Mouse (Mus musculus) forebrain, embryonic 10.5 days (tissue): Measurements from ENCODE around the gene Enpp7. TPM values are rescaled to one million over a fixed set of nuclear protein-coding genes. Genes with fewer than 3 reads are reported as not detected.
A peak's percentile ranks its signal among the peaks of the same experiment; 100 is the strongest.

Experiments used
- DNase-seq: peaks from one replicate; pipeline ENCODE4 v3.0.0-alpha.2; 2017; ENCODE audit warnings: low spot score; ENCODE audit errors: extremely low spot score
- H3K27ac ChIP-seq: fragments of 300-500 bp; sonication (generic); 2 replicates; pipeline ENCODE4 v1.5.1; 2016; ENCODE audit warnings: mild to moderate bottlenecking
- H3K27me3 ChIP-seq: fragments of 300-500 bp; sonication (generic); 2 replicates; pipeline ENCODE4 v1.6.1; 2016; ENCODE audit warnings: mild to moderate bottlenecking; ENCODE audit not compliant: poor library complexity, severe bottlenecking
- H3K36me3 ChIP-seq: fragments of 300-500 bp; sonication (generic); replicated peaks from 2 replicates; pipeline ENCODE4 v1.6.1; 2016; ENCODE audit warnings: mild to moderate bottlenecking, moderate library complexity
- H3K4me1 ChIP-seq: fragments of 300-500 bp; sonication (generic); 2 replicates; pipeline ENCODE4 v1.6.1; 2016
- H3K4me3 ChIP-seq: fragments of 300-500 bp; sonication (generic); 2 replicates; pipeline ENCODE4 v1.5.1; 2016; ENCODE audit warnings: mild to moderate bottlenecking, moderate library complexity
- H3K9me3 ChIP-seq: fragments of 300-500 bp; sonication (generic); 2 replicates; pipeline ENCODE4 v1.6.1; 2016; ENCODE audit warnings: mild to moderate bottlenecking, moderate library complexity
- WGBS: fragments of 180-500 bp; shearing (Covaris S2); methylation state at CpG from one replicate; pipeline ENCODE4 v1.1.7; 2016; 5-methylcytosine and 5-hydroxymethylcytosine counted together
- polyA plus RNA-seq: library from polyadenylated mRNA; unstranded; fragments of >200 nt; fragmentation: Nextera tagmentation; extraction: Ambion mirVana; gene quantifications from 2 replicates; pipeline ENCODE4 v1.2.1, GENCODE M21; 2016

Enpp7 gene
- polyA plus RNA-seq, 1 experiment from 2014 or later, result not detected

DNA sequence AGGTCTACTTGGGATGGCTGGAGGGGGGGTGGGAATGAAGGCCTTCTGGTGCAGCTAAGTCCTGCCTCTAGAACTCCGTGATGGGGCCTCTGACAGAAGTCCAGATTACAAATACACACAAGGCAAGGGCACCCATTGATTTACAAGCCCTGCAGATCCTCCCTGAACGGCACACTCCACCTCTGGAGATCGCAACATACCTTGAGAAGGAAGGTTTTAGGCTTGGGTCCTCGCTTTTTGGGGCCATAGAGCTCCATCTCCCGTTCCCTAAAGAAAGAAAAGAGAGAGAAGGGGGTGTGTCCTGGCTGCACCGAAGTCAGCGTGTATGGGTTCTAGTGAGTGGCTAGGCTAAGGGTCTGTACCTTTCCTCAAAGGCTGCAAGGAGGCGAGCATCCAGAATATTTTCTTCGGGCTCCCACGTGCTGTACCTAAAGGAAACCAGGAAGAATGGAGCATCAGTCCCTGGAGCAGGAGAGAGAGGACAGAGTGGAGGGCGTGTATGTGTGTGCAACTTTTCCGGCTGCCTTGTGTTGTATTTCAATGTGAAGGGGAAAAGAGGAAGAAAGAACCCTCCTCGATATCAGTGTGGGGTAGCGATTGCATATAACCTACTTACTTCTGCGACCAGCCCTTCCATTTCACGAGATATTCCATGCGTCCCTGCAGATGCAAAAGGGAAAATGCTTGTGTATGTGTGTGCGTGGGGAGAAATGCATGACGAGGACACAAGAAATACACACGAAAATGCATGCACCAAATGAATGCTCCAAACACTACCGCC lies 51.9 kb downstream of the Enpp7 start:
- H3K4me1 ChIP-seq, result peaks cover 99% of the 10 kb centered on the region
- peaks cover 92% of the 10 kb centered on the region for H3K27me3 ChIP-seq

GRCm38 (mm10) chr11:119040600-119041324 lies 52.8 kb downstream of the Enpp7 start, which contains the start of gene Cbx8:
Cbx8 (minus strand) TSS chr11:119040969.
- Histone ChIP-seq H3K36me3 (peaks cover 10% of the 10 kb centered on the region), H3K4me3 (peak within 1 kb of the TSS; percentile 70), H3K4me1 (peaks cover 97% of the 10 kb centered on the region), H3K27ac (peak within 1 kb of the TSS; percentile 94), H3K27me3 (peaks cover 92% of the 10 kb centered on the region), H3K9me3 (no peaks in the 10 kb centered on the region)
- WGBS, result under 1% methylated on average over 63 of the region's 63 CpGs
- DNase-seq, result peak; percentile 99

More for the DNA sequence above, 51.9 kb downstream of the Enpp7 start:
- no peaks in the 10 kb centered on the region for H3K9me3 ChIP-seq
- H3K27ac ChIP-seq, result peak overlapping the region; percentile 94
- no peak for DNase-seq
- 1% methylated on average over 21 of the region's 21 CpGs for WGBS
- H3K36me3 ChIP-seq, result peaks cover 10% of the 10 kb centered on the region
- peak overlapping the region; percentile 70 for H3K4me3 ChIP-seq

DNA sequence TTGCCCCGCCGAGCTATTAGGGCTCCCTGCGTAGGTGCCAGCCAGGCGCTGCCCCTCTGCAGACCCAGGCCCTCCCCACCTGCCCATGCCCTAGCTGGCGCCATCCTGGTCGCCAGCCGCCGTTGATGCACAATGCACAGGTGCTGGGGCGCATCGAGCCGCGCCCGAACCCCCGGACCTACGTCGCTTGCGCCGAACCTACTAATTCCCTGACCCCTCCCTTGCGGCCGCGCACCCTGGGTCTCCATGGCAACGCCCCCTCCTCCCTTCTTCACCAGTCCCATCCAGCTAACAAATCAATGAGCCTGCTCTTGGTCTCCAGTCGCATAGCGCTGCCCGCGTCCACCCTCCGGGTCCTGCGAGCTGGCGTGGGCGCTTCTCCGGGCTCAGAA lies 53.3 kb downstream of the Enpp7 start:
- peak overlapping the region; percentile 94 for H3K27ac ChIP-seq
- DNase-seq, result peak; percentile 83
- peaks cover 10% of the 10 kb centered on the region for H3K36me3 ChIP-seq
- no peaks in the 10 kb centered on the region for H3K9me3 ChIP-seq
- H3K4me1 ChIP-seq, result peaks cover 95% of the 10 kb centered on the region
- under 1% methylated on average over 31 of the region's 31 CpGs for WGBS
- H3K27me3 ChIP-seq, result peaks cover 92% of the 10 kb centered on the region
- peak overlapping the region; percentile 70 for H3K4me3 ChIP-seq

DNA sequence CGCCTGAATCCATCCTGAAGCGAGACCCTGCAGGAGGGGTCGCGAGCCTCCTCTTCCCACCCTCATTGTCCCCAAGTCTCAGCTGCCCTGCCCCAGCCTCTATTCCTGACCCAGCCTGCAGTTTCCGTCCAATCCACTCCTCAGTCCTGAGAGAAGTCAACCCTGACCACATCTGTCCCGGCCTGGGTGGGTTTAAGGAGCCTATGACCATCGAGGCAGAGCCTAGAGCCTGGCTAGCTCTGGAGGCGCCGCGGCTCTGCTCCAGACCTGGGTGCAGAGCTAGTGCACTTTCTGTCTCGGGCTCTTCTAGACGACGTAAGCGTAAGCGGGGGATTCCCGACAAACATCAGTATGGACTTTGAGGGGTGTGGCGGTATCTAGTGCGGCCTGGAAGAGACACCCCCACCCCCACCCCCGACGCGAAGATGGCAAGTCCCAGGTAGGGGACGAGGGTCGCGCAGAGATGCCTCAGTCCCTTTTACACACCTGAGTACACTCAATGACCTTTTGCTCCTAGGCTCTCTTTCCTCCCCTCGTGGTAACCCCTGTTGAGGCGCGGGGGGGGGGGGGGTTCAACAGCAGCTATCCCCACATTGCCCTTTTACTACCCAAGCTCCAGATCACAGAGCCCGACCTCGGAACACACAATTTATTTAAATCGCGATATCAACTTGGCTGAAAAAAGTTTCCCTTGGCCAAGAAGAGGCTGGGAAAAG lies 53.9 kb downstream of the Enpp7 start:
- H3K27ac ChIP-seq, result peak overlapping the region; percentile 94
- peak; percentile 31 for DNase-seq
- H3K36me3 ChIP-seq, result peaks cover 10% of the 10 kb centered on the region
- peaks cover 95% of the 10 kb centered on the region for H3K4me1 ChIP-seq
- WGBS, result under 1% methylated on average over 31 of the region's 31 CpGs
- H3K9me3 ChIP-seq, result no peaks in the 10 kb centered on the region
- H3K4me3 ChIP-seq, result peak overlapping the region; percentile 70
- H3K27me3 ChIP-seq, result peaks cover 92% of the 10 kb centered on the region

Other genes starting within 250 kb of the Enpp7 start
- gene Rbfox3, start 76.6 kb upstream of the Enpp7 start, polyA plus RNA-seq, result 2.0 and 2.6 TPM in 2 replicates
- gene Cbx2, start 34.8 kb downstream of the Enpp7 start, polyA plus RNA-seq, result 115 and 127 TPM in 2 replicates
- gene Cbx8, start 52.8 kb downstream of the Enpp7 start, polyA plus RNA-seq, result 9.5 and 11.3 TPM in 2 replicates
- gene Cbx4, start 98.0 kb downstream of the Enpp7 start, polyA plus RNA-seq, result 3.3 and 4.6 TPM in 2 replicates
- 22.5 and 22.7 TPM in 2 replicates for gene Tbc1d16, start 240.3 kb downstream of the Enpp7 start, polyA plus RNA-seq
- 23.1 and 23.6 TPM in 2 replicates for gene Ccdc40, start 240.4 kb downstream of the Enpp7 start, polyA plus RNA-seq